Mouse (Mus musculus): Measurements from ENCODE around the gene Exoc7. TPM values are rescaled to one million over a fixed set of nuclear protein-coding genes. Genes with fewer than 3 reads are reported as not detected.
"Not testable (repeated sequence)": the region's sequence is repeated elsewhere in the genome, so short reads cannot be mapped to it uniquely, and the experiment has no call there.

Exoc7 gene
- polyA plus RNA-seq, 1 experiment from 2014 or later = 52.9 TPM

- Histone ChIP-seq H3K9ac (no peak overlapping the region), H3K4me2 (no peak overlapping the region), H3K27me3 (replicated peaks) (no peaks in the 10 kb centered on the region), H3K9me3 (no peaks in the 10 kb centered on the region), H3K4me1 (peaks cover 12% of the 10 kb centered on the region; the same call in 1 of the 2 replicates), H3K27ac (peak overlapping the region; percentile 61), H3K36me3 (peaks cover 21% of the 10 kb centered on the region), H3K4me3 (replicated peaks) (no peak overlapping the region)
- 55% methylated on average over 8 of the region's 8 CpGs for WGBS
- no peak for ATAC-seq (ENCODE audit: insufficient read depth, low FRiP score, low read depth)
Observed at GRCm38 (mm10) chr11:116290556-116290955, 16.5 kb downstream of the Exoc7 start.

- 76% methylated on average over 5 of the region's 5 CpGs for WGBS
Observed at GRCm38 (mm10) chr11:116287351-116287750, 19.7 kb downstream of the Exoc7 start.

DNA sequence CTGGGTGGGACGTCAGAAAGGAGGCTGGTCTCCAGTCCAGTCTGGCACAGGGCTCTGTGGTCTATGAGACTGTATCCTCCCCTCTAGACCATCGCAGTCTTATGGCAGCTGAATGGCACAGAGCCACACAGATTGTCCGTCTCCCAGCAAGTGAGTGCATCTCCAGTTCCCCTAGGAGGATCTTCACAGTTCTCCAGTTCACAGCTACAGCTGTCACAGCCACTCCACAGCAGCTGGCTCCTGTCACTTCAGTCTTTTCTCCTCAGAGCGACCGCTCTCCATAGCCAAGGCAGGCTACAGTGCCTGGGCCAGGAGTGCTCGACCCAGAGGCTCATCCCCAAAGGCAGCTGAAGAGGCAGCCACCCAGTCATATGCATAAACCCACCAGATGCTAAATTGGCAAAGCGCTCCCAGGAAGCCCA lies 21.3 kb downstream of the Exoc7 start:
- H3K36me3 ChIP-seq = peaks cover 21% of the 10 kb centered on the region
- ATAC-seq (ENCODE audit: insufficient read depth, low FRiP score, low read depth) = peak; percentile 57; the same call in 1 of the 2 replicates
- H3K9ac ChIP-seq = no peak overlapping the region
- no peak overlapping the region for H3K4me2 ChIP-seq
- no peak overlapping the region for H3K4me3 ChIP-seq (replicated peaks)
- peak overlapping the region; percentile 63; the same call in 1 of the 2 replicates for H3K27ac ChIP-seq
- H3K9me3 ChIP-seq = no peaks in the 10 kb centered on the region
- peaks cover 26% of the 10 kb centered on the region for H3K4me1 ChIP-seq
- peaks cover 40% of the 10 kb centered on the region for H3K27me3 ChIP-seq (replicated peaks)
- WGBS = 44% methylated on average over 7 of the region's 7 CpGs

More at GRCm38 (mm10) chr11:116287351-116287750, 19.7 kb downstream of the Exoc7 start:
- H3K27me3 ChIP-seq (replicated peaks) = peaks cover 25% of the 10 kb centered on the region
- H3K9ac ChIP-seq = no peak overlapping the region
- peaks cover 19% of the 10 kb centered on the region for H3K4me1 ChIP-seq
- H3K36me3 ChIP-seq = peaks cover 21% of the 10 kb centered on the region
- no peak for ATAC-seq (ENCODE audit: insufficient read depth, low FRiP score, low read depth)
- no peak overlapping the region for H3K4me2 ChIP-seq
- no peaks in the 10 kb centered on the region for H3K9me3 ChIP-seq
- no peak overlapping the region for H3K27ac ChIP-seq
- H3K4me3 ChIP-seq (replicated peaks) = no peak overlapping the region

DNA sequence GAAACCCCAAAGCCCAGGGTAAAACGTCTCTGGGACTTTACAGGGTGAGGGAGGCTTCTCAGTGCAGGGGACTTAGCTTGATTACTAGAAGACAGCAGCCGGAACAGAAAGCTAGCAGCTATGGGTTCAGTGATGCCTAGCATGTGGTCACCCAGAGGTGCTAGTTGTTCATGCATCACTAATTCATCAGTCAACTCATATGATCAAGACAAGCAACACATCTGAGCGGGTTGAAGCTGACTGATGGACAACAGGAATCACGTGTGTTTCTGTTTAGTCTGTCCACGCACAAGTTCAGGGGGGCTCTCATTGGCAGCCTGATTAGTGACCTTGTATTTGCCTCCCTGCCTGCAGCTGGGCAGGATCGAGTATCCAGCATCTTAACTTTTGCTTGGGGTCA lies 23.1 kb downstream of the Exoc7 start:
- no peak overlapping the region for H3K4me3 ChIP-seq (replicated peaks)
- peaks cover 10% of the 10 kb centered on the region for H3K36me3 ChIP-seq
- H3K27ac ChIP-seq = no peak overlapping the region
- H3K9ac ChIP-seq = no peak overlapping the region
- peaks cover 51% of the 10 kb centered on the region for H3K27me3 ChIP-seq (replicated peaks)
- H3K4me1 ChIP-seq = peaks cover 26% of the 10 kb centered on the region
- no peak overlapping the region for H3K4me2 ChIP-seq
- no peak for ATAC-seq (ENCODE audit: insufficient read depth, low FRiP score, low read depth)
- WGBS = 44% methylated on average over 6 of the region's 6 CpGs
- no peaks in the 10 kb centered on the region for H3K9me3 ChIP-seq

GRCm38 (mm10) chr11:116282912-116283521 lies 24.0 kb downstream of the Exoc7 start:
- Histone ChIP-seq H3K27me3 (replicated peaks) (peaks cover 51% of the 10 kb centered on the region), H3K4me1 (peaks cover 26% of the 10 kb centered on the region), H3K9me3 (no peaks in the 10 kb centered on the region), H3K9ac (no peak overlapping the region), H3K4me2 (no peak overlapping the region), H3K36me3 (peaks cover under 1% of the 10 kb centered on the region; the same call in 1 of the 2 replicates), H3K27ac (no peak overlapping the region), H3K4me3 (replicated peaks) (0 out of 2 replicates have a peak overlapping the region, but pooled peaks have one; percentile 2)
- ATAC-seq (ENCODE audit: insufficient read depth, low FRiP score, low read depth) = no peak
- 8% methylated on average over 48 of the region's 48 CpGs for WGBS

- H3K4me2 ChIP-seq = peak overlapping the region; percentile 59; the same call in 1 of the 2 replicates
- peaks cover 51% of the 10 kb centered on the region for H3K27me3 ChIP-seq (replicated peaks)
- H3K9ac ChIP-seq = no peak overlapping the region
- 1% methylated on average over 11 of the region's 11 CpGs for WGBS
- no peak overlapping the region for H3K27ac ChIP-seq
- no peak overlapping the region; the same call in 1 of the 2 replicates for H3K4me3 ChIP-seq (replicated peaks)
- no peaks in the 10 kb centered on the region for H3K9me3 ChIP-seq
- ATAC-seq (ENCODE audit: insufficient read depth, low FRiP score, low read depth) = no peak
- H3K4me1 ChIP-seq = peaks cover 22% of the 10 kb centered on the region
- no peaks in the 10 kb centered on the region for H3K36me3 ChIP-seq
Observed at GRCm38 (mm10) chr11:116282089-116282488, 24.9 kb downstream of the Exoc7 start.

DNA sequence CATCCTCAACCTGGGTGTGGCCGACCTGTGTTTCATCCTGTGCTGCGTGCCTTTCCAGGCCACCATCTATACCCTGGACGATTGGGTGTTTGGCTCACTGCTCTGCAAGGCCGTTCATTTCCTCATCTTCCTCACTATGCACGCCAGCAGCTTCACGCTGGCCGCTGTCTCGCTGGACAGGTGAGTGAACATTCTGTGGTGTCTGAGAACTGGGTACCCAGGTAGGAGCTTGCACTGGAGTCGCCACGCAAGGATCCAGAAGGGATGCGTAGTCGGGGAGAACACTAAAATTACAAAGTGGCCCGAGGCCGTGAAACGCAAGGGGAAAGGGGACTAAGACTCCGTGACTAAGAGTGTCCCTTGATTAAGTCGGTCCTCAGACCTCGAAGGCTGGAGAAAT lies 25.4 kb downstream of the Exoc7 start:
- Histone ChIP-seq H3K36me3 (no peaks in the 10 kb centered on the region), H3K9me3 (no peaks in the 10 kb centered on the region), H3K27ac (no peak overlapping the region), H3K9ac (no peak overlapping the region), H3K27me3 (replicated peaks) (peaks cover 51% of the 10 kb centered on the region), H3K4me3 (replicated peaks) (peak overlapping the region; percentile 27), H3K4me2 (peak overlapping the region; percentile 59), H3K4me1 (peaks cover 22% of the 10 kb centered on the region)
- no peak for ATAC-seq (ENCODE audit: insufficient read depth, low FRiP score, low read depth)
- 3% methylated on average over 18 of the region's 18 CpGs for WGBS

GRCm38 (mm10) chr11:116280751-116281663 lies 26.0 kb downstream of the Exoc7 start, which contains the start of gene Galr2:
Galr2 (plus strand) TSS chr11:116280939.
- no peak within 1 kb of the TSS for H3K9ac ChIP-seq
- H3K36me3 ChIP-seq = no peaks in the 10 kb centered on the region
- no peaks in the 10 kb centered on the region for H3K9me3 ChIP-seq
- peak within 1 kb of the TSS; percentile 59 for H3K4me2 ChIP-seq
- peaks cover 22% of the 10 kb centered on the region for H3K4me1 ChIP-seq
- peak; percentile 21; the same call in 1 of the 2 replicates for ATAC-seq (ENCODE audit: insufficient read depth, low FRiP score, low read depth)
- H3K27me3 ChIP-seq (replicated peaks) = peaks cover 51% of the 10 kb centered on the region
- no peak within 1 kb of the TSS for H3K27ac ChIP-seq
- WGBS = 8% methylated on average over 48 of the region's 48 CpGs
- H3K4me3 ChIP-seq (replicated peaks) = peak within 1 kb of the TSS; percentile 27

DNA sequence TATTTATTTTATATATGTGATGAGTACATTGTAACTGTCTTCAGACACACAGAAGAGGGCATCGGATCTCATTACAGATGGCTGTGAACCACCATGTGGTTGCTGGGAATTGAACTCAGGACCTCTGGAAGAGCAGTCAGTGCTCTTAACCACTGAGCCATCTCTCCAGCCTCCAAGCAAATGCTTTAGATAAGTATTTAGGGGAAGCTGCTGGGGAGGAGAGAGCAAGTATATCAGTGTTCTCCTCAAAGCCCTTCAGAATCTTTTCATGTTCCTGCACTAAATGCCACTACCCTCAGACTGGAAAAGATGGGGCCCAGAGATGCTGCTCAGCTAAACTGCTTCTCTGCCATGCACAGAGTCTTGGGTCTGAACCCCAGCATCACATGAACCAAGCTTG lies 29.8 kb downstream of the Exoc7 start:
- H3K9ac ChIP-seq; H3K9me3 ChIP-seq; H3K27ac ChIP-seq; H3K4me3 ChIP-seq (replicated peaks); H3K4me2 ChIP-seq; ATAC-seq (ENCODE audit: insufficient read depth, low FRiP score, low read depth); H3K36me3 ChIP-seq: not testable (repeated sequence)
- H3K4me1 ChIP-seq = peaks cover 17% of the 10 kb centered on the region
- H3K27me3 ChIP-seq (replicated peaks) = peaks cover 24% of the 10 kb centered on the region
- WGBS = 90% methylated on average over 1 of the region's 1 CpGs

GRCm38 (mm10) chr11:116274045-116274666 lies 32.9 kb downstream of the Exoc7 start, which contains the start of gene Srp68:
Srp68 (minus strand) TSS chr11:116274217.
- peak within 1 kb of the TSS; percentile 92 for H3K4me3 ChIP-seq (replicated peaks)
- WGBS = 3% methylated on average over 32 of the region's 32 CpGs
- H3K36me3 ChIP-seq = peaks cover 15% of the 10 kb centered on the region; the same call in 1 of the 2 replicates
- H3K27ac ChIP-seq = peak within 1 kb of the TSS; percentile 87
- no peaks in the 10 kb centered on the region for H3K27me3 ChIP-seq (replicated peaks)
- peak within 1 kb of the TSS; percentile 73 for H3K9ac ChIP-seq
- ATAC-seq (ENCODE audit: insufficient read depth, low FRiP score, low read depth) = peak; percentile 99
- peaks cover 7% of the 10 kb centered on the region for H3K4me1 ChIP-seq
- no peaks in the 10 kb centered on the region for H3K9me3 ChIP-seq
- H3K4me2 ChIP-seq = peak within 1 kb of the TSS; percentile 73

DNA sequence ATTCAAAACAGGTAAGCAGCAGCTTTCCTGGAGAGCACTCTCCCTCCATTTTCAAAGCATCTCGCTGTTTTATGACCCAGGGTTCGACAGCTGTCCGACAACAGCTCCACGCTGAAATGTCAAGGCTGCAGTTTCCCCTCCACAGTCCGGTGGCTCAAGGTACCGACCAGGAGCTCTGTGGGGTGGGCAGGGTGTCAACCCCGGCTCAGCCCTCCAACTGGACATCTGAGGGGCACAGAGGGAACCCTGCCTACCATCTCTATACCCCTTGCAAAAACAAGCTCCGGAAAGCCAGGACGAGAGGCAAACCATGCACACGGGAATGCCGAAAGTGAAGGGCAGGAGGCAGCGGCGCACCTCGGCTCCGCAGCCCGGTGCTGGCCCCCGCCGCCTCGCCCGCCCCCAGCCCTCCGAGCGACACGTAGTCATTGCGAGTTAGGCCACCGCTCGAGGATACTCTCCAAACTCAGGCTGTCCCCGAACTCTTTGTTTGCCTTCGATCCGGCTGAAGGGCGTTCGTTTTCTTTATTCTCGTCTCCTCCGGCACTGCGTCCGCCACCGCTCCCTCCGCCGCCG lies 33.5 kb downstream of the Exoc7 start:
- peak overlapping the region; percentile 87 for H3K27ac ChIP-seq
- under 1% methylated on average over 39 of the region's 39 CpGs for WGBS
- H3K9ac ChIP-seq = peak overlapping the region; percentile 73
- no peaks in the 10 kb centered on the region for H3K27me3 ChIP-seq (replicated peaks)
- peak overlapping the region; percentile 73 for H3K4me2 ChIP-seq
- H3K9me3 ChIP-seq = no peaks in the 10 kb centered on the region
- peak overlapping the region; percentile 92 for H3K4me3 ChIP-seq (replicated peaks)
- H3K36me3 ChIP-seq = peaks cover 21% of the 10 kb centered on the region; the same call in 1 of the 2 replicates
- H3K4me1 ChIP-seq = peaks cover 7% of the 10 kb centered on the region
- ATAC-seq (ENCODE audit: insufficient read depth, low FRiP score, low read depth) = peak; percentile 7; the same call in 1 of the 2 replicates

Data from stomach, embryonic 15.5 days (tissue).